Mouse (Mus musculus): Measurements from ENCODE around the gene Rhox2a. TPM values are rescaled to one million over a fixed set of nuclear protein-coding genes. Genes with fewer than 3 reads are reported as not detected.
"Not testable (repeated sequence)": the region's sequence is repeated elsewhere in the genome, so short reads cannot be mapped to it uniquely, and the experiment has no call there.

Rhox2a gene
- not detected in 2 replicates for polyA plus RNA-seq (2014; fragmentation: Nextera tagmentation; extraction: Ambion mirVana)

GRCm38 (mm10) chrX:37244676-37245075, at the start of gene Rhox2a:
TSS of gene Rhox2a (plus strand) at chrX:37244976.
- WGBS: no CpG with 5 or more reads among the region's 9 CpGs
- H3K9me3 ChIP-seq (ENCODE audit: low read depth, low read length); H3K4me1 ChIP-seq (ENCODE audit: insufficient read depth); H3K27ac ChIP-seq (ENCODE audit: low read depth); H3K4me3 ChIP-seq (ENCODE audit: low read depth, low read length); H3K4me2 ChIP-seq; DNase-seq; H3K27me3 ChIP-seq (ENCODE audit: insufficient read depth, low read length); H3K9ac ChIP-seq; H3K36me3 ChIP-seq (ENCODE audit: insufficient read depth); ATAC-seq (ENCODE audit: insufficient read depth): not testable (repeated sequence)

DNA sequence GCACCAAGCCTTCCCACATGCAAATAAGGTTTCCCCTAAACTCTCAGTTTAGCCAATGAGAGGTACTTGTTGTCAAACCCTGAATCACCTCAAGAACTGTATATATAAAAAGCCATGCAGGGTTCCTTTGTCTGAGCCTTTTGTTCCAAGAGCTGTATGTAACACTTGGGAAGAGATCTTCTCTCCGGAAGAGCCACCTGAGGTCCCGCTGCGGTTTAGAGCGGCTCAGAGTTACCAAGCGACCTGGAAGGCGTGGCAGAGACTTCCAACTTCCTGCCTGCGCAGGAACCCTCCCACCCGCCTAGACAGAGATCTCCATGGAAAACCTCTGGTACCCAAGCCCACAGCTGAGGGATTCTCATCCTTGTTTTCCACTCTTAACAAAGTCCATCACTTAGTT, 46.1 kb upstream of the Rhox2a start:
- no peak for TF ChIP-seq CTCF (IDR thresholded peaks at IDR 0.05; ENCODE audit: low read depth)
- ATAC-seq (ENCODE audit: insufficient read depth): no peak

GRCm38 (mm10) chrX:37210941-37211340, 33.8 kb upstream of the Rhox2a start, which contains the start of gene Gm9:
TSS of gene Gm9 (minus strand) at chrX:37211041.
- no peak for ATAC-seq (ENCODE audit: insufficient read depth)
- no peak within 1 kb of the TSS for H3K4me3 ChIP-seq (ENCODE audit: low read depth, low read length)
- no peak for TF ChIP-seq CTCF (IDR thresholded peaks at IDR 0.05; ENCODE audit: low read depth)
- no peak within 1 kb of the TSS for H3K4me2 ChIP-seq
- no peaks in the 10 kb centered on the region for H3K4me1 ChIP-seq (ENCODE audit: insufficient read depth)
- no peaks in the 10 kb centered on the region for H3K27me3 ChIP-seq (ENCODE audit: insufficient read depth, low read length)
- no peaks in the 10 kb centered on the region for H3K36me3 ChIP-seq (ENCODE audit: insufficient read depth)
- 83% methylated on average over 10 of the region's 10 CpGs for WGBS
- H3K9me3 ChIP-seq (ENCODE audit: low read depth, low read length): no peaks in the 10 kb centered on the region
- H3K9ac ChIP-seq: no peak within 1 kb of the TSS
- H3K27ac ChIP-seq (ENCODE audit: low read depth): no peak within 1 kb of the TSS
- no peak for DNase-seq

More for the DNA sequence above, 46.1 kb upstream of the Rhox2a start:
- Histone ChIP-seq H3K27ac (ENCODE audit: low read depth) (no peak overlapping the region), H3K4me3 (ENCODE audit: low read depth, low read length) (no peak overlapping the region), H3K9ac (no peak overlapping the region), H3K9me3 (ENCODE audit: low read depth, low read length) (no peaks in the 10 kb centered on the region), H3K4me2 (no peak overlapping the region), H3K36me3 (ENCODE audit: insufficient read depth) (no peaks in the 10 kb centered on the region), H3K4me1 (ENCODE audit: insufficient read depth) (no peaks in the 10 kb centered on the region), H3K27me3 (ENCODE audit: insufficient read depth, low read length) (no peaks in the 10 kb centered on the region)
- 51% methylated on average over 8 of the region's 8 CpGs for WGBS
- DNase-seq: no peak

DNA sequence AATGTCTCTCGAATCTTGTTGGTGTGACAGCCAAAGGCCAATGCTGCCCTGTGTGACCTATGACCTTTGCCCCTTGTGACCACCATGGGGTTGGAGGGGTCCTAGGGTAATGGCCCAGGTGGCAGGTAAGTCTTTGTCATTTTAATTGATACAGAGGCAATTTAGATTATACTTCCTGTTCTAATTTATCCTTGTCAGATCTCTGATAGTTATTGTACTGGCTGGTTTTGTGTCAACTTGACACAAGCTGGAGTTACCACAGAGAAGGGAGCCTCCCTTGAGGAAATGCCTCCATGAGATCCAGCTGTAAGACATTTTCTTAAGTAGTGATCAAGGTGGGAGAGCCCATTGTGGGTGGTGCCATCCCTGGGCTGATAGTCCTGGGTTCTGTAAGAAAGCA, 22.6 kb upstream of the Rhox2a start, which contains the start of gene Rhox1:
Gene Rhox1 (minus strand): TSS at position 101 of the 400 bp plus-strand sequence.
- not testable (repeated sequence) for H3K9me3 ChIP-seq (ENCODE audit: low read depth, low read length); H3K4me3 ChIP-seq (ENCODE audit: low read depth, low read length); H3K4me1 ChIP-seq (ENCODE audit: insufficient read depth); DNase-seq; H3K4me2 ChIP-seq; H3K36me3 ChIP-seq (ENCODE audit: insufficient read depth); ATAC-seq (ENCODE audit: insufficient read depth); H3K9ac ChIP-seq; H3K27ac ChIP-seq (ENCODE audit: low read depth); H3K27me3 ChIP-seq (ENCODE audit: insufficient read depth, low read length)
- WGBS: 58% methylated on average over 1 of the region's 1 CpGs

DNA sequence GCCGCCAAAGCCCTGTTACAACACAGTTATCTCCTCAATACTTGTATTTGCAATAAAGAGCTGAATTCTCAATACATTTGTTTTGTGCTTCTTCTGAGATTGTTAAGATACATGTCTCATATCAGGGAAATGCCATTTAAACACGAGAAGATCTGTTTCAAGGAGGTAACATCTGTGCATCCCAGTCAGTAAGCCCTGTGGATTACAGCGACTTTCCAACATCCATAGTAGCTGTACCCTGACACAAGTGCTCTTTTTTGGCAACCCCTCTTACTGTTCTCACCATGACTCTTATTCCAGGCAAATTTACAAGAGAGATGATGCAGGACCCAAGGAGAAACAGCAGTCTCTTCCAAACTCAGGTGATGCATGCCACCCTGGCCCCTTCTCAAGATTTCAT, 4.8 kb downstream of the Rhox2a start, which contains the start of gene Rhox3a:
Gene Rhox3a (plus strand): TSS at position 301 of the 400 bp plus-strand sequence.
- H3K36me3 ChIP-seq (ENCODE audit: insufficient read depth); H3K9ac ChIP-seq; ATAC-seq (ENCODE audit: insufficient read depth); H3K9me3 ChIP-seq (ENCODE audit: low read depth, low read length); H3K27ac ChIP-seq (ENCODE audit: low read depth); H3K4me2 ChIP-seq; H3K4me3 ChIP-seq (ENCODE audit: low read depth, low read length); DNase-seq; H3K4me1 ChIP-seq (ENCODE audit: insufficient read depth); H3K27me3 ChIP-seq (ENCODE audit: insufficient read depth, low read length): not testable (repeated sequence)
- 89% methylated on average over 1 of the region's 3 CpGs for WGBS

GRCm38 (mm10) chrX:37265038-37265437, 20.3 kb downstream of the Rhox2a start, which contains the start of gene Rhox4a:
TSS of gene Rhox4a (plus strand) at chrX:37265338.
- not testable (repeated sequence) for H3K9ac ChIP-seq; H3K4me3 ChIP-seq (ENCODE audit: low read depth, low read length); ATAC-seq (ENCODE audit: insufficient read depth); DNase-seq; H3K4me1 ChIP-seq (ENCODE audit: insufficient read depth); H3K4me2 ChIP-seq; H3K36me3 ChIP-seq (ENCODE audit: insufficient read depth); H3K27me3 ChIP-seq (ENCODE audit: insufficient read depth, low read length); H3K9me3 ChIP-seq (ENCODE audit: low read depth, low read length); H3K27ac ChIP-seq (ENCODE audit: low read depth)
- 100% methylated on average over 9 of the region's 19 CpGs for WGBS

Other genes with a start within 250 kb of the Rhox2a start
- 0.18 TPM in 1 of 2 replicates, not detected in the other for gene Sowahd, start 196.1 kb upstream of the Rhox2a start, polyA plus RNA-seq (2014; fragmentation: Nextera tagmentation; extraction: Ambion mirVana)
- gene Rpl39, start 159.6 kb upstream of the Rhox2a start, polyA plus RNA-seq (2014; fragmentation: Nextera tagmentation; extraction: Ambion mirVana): 600 and 683 TPM in 2 replicates
- 19.0 and 19.3 TPM in 2 replicates for gene Upf3b, start 134.7 kb upstream of the Rhox2a start, polyA plus RNA-seq (2014; fragmentation: Nextera tagmentation; extraction: Ambion mirVana)
- gene Nkap, start 118.2 kb upstream of the Rhox2a start, polyA plus RNA-seq (2014; fragmentation: Nextera tagmentation; extraction: Ambion mirVana): 13.6 and 15.9 TPM in 2 replicates
- 0.09 TPM in 1 of 2 replicates, not detected in the other for gene Akap14, start 76.1 kb upstream of the Rhox2a start, polyA plus RNA-seq (2014; fragmentation: Nextera tagmentation; extraction: Ambion mirVana)
- gene Ndufa1, start 53.8 kb upstream of the Rhox2a start, polyA plus RNA-seq (2014; fragmentation: Nextera tagmentation; extraction: Ambion mirVana): 387 and 422 TPM in 2 replicates
- 9.2 and 11.0 TPM in 2 replicates for gene Rnf113a1, start 53.7 kb upstream of the Rhox2a start, polyA plus RNA-seq (2014; fragmentation: Nextera tagmentation; extraction: Ambion mirVana)
- not detected in 2 replicates for gene Gm9, start 33.9 kb upstream of the Rhox2a start, polyA plus RNA-seq (2014; fragmentation: Nextera tagmentation; extraction: Ambion mirVana)
- not detected in 2 replicates for gene Rhox1, start 22.7 kb upstream of the Rhox2a start, polyA plus RNA-seq (2014; fragmentation: Nextera tagmentation; extraction: Ambion mirVana)
- gene Rhox3a, start 4.9 kb downstream of the Rhox2a start, polyA plus RNA-seq (2014; fragmentation: Nextera tagmentation; extraction: Ambion mirVana): not detected in 2 replicates
- not detected in 2 replicates for gene Rhox4a, start 20.4 kb downstream of the Rhox2a start, polyA plus RNA-seq (2014; fragmentation: Nextera tagmentation; extraction: Ambion mirVana)
- not detected in 2 replicates for gene Rhox3a2, start 135.1 kb downstream of the Rhox2a start, polyA plus RNA-seq (2014; fragmentation: Nextera tagmentation; extraction: Ambion mirVana)
- gene Rhox4a2, start 145.9 kb downstream of the Rhox2a start, polyA plus RNA-seq (2014; fragmentation: Nextera tagmentation; extraction: Ambion mirVana): not detected in 2 replicates
- gene Rhox2b, start 167.1 kb downstream of the Rhox2a start, polyA plus RNA-seq (2014; fragmentation: Nextera tagmentation; extraction: Ambion mirVana): not detected in 2 replicates
- not detected in 2 replicates for gene Rhox4b, start 187.5 kb downstream of the Rhox2a start, polyA plus RNA-seq (2014; fragmentation: Nextera tagmentation; extraction: Ambion mirVana)
- not detected in 2 replicates for gene Rhox2c, start 208.7 kb downstream of the Rhox2a start, polyA plus RNA-seq (2014; fragmentation: Nextera tagmentation; extraction: Ambion mirVana)
- gene Rhox3c, start 213.6 kb downstream of the Rhox2a start, polyA plus RNA-seq (2014; fragmentation: Nextera tagmentation; extraction: Ambion mirVana): not detected in 2 replicates
- not detected in 2 replicates for gene Rhox4c, start 235.4 kb downstream of the Rhox2a start, polyA plus RNA-seq (2014; fragmentation: Nextera tagmentation; extraction: Ambion mirVana)
- not detected in 2 replicates for gene Rhox2d, start 248.5 kb downstream of the Rhox2a start, polyA plus RNA-seq (2014; fragmentation: Nextera tagmentation; extraction: Ambion mirVana)

All from lung, embryonic 14.5 days (tissue).